Mouse (Mus musculus): ENCODE data around the gene Tshr. TPM values are rescaled to one million over a fixed set of nuclear protein-coding genes. Genes with fewer than 3 reads are reported as not detected.
"Not testable (repeated sequence)": the region's sequence is repeated elsewhere in the genome, so short reads cannot be mapped to it uniquely, and the experiment has no call there.

The Tshr gene
- 0.12 and 0.31 TPM in 2 replicates for polyA plus RNA-seq (2014; fragmentation: Nextera tagmentation; extraction: Ambion mirVana)

- peak within 1 kb of the TSS; percentile 68 for H3K9ac ChIP-seq (ENCODE audit: low read length)
- H3K27me3 ChIP-seq (ENCODE audit: control insufficient read depth, insufficient read depth, low read length) = no peaks in the 10 kb centered on the region
- DNase-seq (ENCODE audit: low spot score, missing footprints) (peak; percentile 98), ATAC-seq (ENCODE audit: low FRiP score) (peak; percentile 100)
- no peak within 1 kb of the TSS for H3K27ac ChIP-seq (ENCODE audit: low read depth, low read length)
- no peaks in the 10 kb centered on the region for H3K36me3 ChIP-seq (ENCODE audit: control insufficient read depth, insufficient read depth, low read length)
- no peaks in the 10 kb centered on the region for H3K9me3 ChIP-seq (ENCODE audit: control insufficient read depth, low read length)
- 2% methylated on average over 27 of the region's 27 CpGs for WGBS
- H3K4me1 ChIP-seq (ENCODE audit: control insufficient read depth, insufficient read depth, low read length) = no peaks in the 10 kb centered on the region
- peak within 1 kb of the TSS; percentile 65 for H3K4me3 ChIP-seq (ENCODE audit: low read depth, low read length)
- peak within 1 kb of the TSS; percentile 90 for H3K4me2 ChIP-seq
These were observed at the start of gene Tshr, which contains the start of gene Cep128 for GRCm38 (mm10) chr12:91384281-91385017. TSS of gene Tshr (plus strand) at chr12:91384563. TSS of gene Cep128 (minus strand) at chr12:91384409.

GRCm38 (mm10) chr12:91338656-91339055 is 45.7 kb upstream of the Tshr start:
- not testable (repeated sequence) for H3K27me3 ChIP-seq (ENCODE audit: control insufficient read depth, insufficient read depth, low read length); DNase-seq (ENCODE audit: low spot score, missing footprints); H3K27ac ChIP-seq (ENCODE audit: low read depth, low read length); H3K9ac ChIP-seq (ENCODE audit: low read length); H3K4me3 ChIP-seq (ENCODE audit: low read depth, low read length); ATAC-seq (ENCODE audit: low FRiP score); H3K36me3 ChIP-seq (ENCODE audit: control insufficient read depth, insufficient read depth, low read length); H3K9me3 ChIP-seq (ENCODE audit: control insufficient read depth, low read length); H3K4me1 ChIP-seq (ENCODE audit: control insufficient read depth, insufficient read depth, low read length); H3K4me2 ChIP-seq
- 97% methylated on average over 13 of the region's 13 CpGs for WGBS

DNA sequence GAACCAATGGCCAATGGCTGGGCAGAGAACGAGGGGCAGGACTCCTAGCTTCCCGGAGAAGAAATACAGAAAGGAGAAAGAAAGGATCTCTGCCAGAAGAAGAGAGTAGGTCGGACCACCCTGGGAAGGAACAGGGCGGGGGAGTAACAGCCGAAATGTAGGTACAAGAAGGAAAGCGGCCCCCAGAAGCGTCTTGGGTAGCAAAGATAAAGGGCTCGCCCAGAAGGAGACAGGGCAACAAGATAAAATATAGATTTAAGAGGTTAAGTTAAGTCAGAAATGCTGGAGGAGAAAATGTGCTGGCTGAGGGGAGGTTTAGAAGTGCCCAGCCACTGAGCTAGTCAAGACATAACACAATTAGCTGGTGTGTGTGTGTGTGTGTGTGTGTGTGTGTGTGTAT is 30.6 kb upstream of the Tshr start:
- 87% methylated on average over 8 of the region's 8 CpGs for WGBS
- H3K27me3 ChIP-seq (ENCODE audit: control insufficient read depth, insufficient read depth, low read length) = no peaks in the 10 kb centered on the region

DNA sequence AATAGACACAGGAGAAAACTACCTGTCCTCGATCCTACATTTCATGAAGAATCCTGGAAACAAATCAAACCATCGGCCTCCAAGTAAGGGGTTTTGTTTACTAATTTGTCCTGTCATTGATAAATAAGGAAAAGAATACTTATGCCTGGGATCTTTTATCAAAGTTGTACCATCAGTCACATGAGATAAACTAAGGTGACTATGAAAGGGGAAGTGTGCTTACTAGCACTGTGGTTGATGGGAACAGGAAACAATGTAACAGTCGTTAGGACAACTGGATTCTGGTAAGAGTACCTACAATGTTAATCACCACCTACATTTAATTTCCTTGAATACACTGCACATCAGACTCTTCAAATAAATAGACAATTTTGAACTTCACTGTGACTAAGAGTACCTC is 15.2 kb upstream of the Tshr start:
- no peak overlapping the region for H3K9ac ChIP-seq (ENCODE audit: low read length)
- H3K4me1 ChIP-seq (ENCODE audit: control insufficient read depth, insufficient read depth, low read length) = no peaks in the 10 kb centered on the region
- DNase-seq (ENCODE audit: low spot score, missing footprints) = no peak
- H3K36me3 ChIP-seq (ENCODE audit: control insufficient read depth, insufficient read depth, low read length) = peaks cover 2% of the 10 kb centered on the region; the same call in 1 of the 2 replicates
- no peak overlapping the region for H3K27ac ChIP-seq (ENCODE audit: low read depth, low read length)
- H3K9me3 ChIP-seq (ENCODE audit: control insufficient read depth, low read length) = no peaks in the 10 kb centered on the region; the same call in 1 of the 2 replicates
- H3K27me3 ChIP-seq (ENCODE audit: control insufficient read depth, insufficient read depth, low read length) = no peaks in the 10 kb centered on the region
- ATAC-seq (ENCODE audit: low FRiP score) = no peak
- WGBS = 96% methylated on average over 3 of the region's 3 CpGs
- no peak overlapping the region for H3K4me2 ChIP-seq
- no peak overlapping the region for H3K4me3 ChIP-seq (ENCODE audit: low read depth, low read length)

More for the DNA sequence above, 30.6 kb upstream of the Tshr start:
- Histone ChIP-seq H3K4me2 (no peak overlapping the region), H3K27ac (ENCODE audit: low read depth, low read length) (no peak overlapping the region), H3K9me3 (ENCODE audit: control insufficient read depth, low read length) (no peaks in the 10 kb centered on the region), H3K4me3 (ENCODE audit: low read depth, low read length) (no peak overlapping the region), H3K36me3 (ENCODE audit: control insufficient read depth, insufficient read depth, low read length) (no peaks in the 10 kb centered on the region), H3K4me1 (ENCODE audit: control insufficient read depth, insufficient read depth, low read length) (no peaks in the 10 kb centered on the region), H3K9ac (ENCODE audit: low read length) (no peak overlapping the region)
- no peak for DNase-seq (ENCODE audit: low spot score, missing footprints)
- ATAC-seq (ENCODE audit: low FRiP score) = no peak

DNA sequence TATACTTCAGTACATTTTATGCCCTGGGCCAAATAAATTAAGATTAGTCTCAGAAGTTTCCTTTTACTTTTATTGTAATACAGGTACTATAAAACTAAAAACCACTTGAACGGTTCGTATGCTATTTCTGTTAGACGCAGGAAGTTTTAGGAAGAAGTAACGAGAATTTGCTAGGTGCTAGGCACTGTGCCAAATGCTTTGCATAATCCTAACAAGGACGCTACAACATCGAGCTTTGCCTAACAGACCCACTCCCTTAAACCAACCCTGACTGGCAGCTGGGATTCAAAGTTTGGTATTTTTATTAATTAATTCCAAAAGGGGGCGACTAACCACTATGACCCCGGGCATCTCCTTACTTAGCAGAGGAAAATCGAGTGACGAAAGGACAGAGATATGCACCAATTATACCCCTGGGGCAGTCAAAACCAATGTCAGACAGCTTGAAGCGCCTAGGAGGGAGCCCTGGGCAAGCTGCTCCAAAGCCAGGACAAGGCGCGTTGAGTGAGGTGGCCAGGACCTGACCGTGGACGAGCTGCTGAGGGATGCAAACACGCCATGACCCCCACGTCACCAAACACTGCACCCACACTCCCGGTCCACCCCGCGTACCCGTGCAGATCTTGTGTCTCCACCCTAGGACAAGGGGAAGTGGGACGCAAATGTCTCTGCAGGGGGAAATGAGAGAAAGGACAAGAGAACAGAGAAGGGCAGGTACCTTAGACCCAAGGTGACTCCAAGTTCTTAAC is 673 bp upstream of the Tshr start:
- Histone ChIP-seq H3K27ac (ENCODE audit: low read depth, low read length) (no peak overlapping the region), H3K9me3 (ENCODE audit: control insufficient read depth, low read length) (no peaks in the 10 kb centered on the region), H3K9ac (ENCODE audit: low read length) (peak overlapping the region; percentile 68), H3K4me3 (ENCODE audit: low read depth, low read length) (peak overlapping the region; percentile 65), H3K4me2 (peak overlapping the region; percentile 90), H3K27me3 (ENCODE audit: control insufficient read depth, insufficient read depth, low read length) (no peaks in the 10 kb centered on the region), H3K4me1 (ENCODE audit: control insufficient read depth, insufficient read depth, low read length) (no peaks in the 10 kb centered on the region), H3K36me3 (ENCODE audit: control insufficient read depth, insufficient read depth, low read length) (no peaks in the 10 kb centered on the region)
- DNase-seq (ENCODE audit: low spot score, missing footprints) = peak; percentile 95
- peak; percentile 81 for ATAC-seq (ENCODE audit: low FRiP score)
- WGBS = 7% methylated on average over 22 of the region's 22 CpGs

GRCm38 (mm10) chr12:91400232-91401048 is 16.1 kb downstream of the Tshr start:
- no peaks in the 10 kb centered on the region for H3K36me3 ChIP-seq (ENCODE audit: control insufficient read depth, insufficient read depth, low read length)
- WGBS = 1% methylated on average over 36 of the region's 38 CpGs

GRCm38 (mm10) chr12:91401049-91401352 is 16.6 kb downstream of the Tshr start:
- Histone ChIP-seq H3K4me2 (peak overlapping the region; percentile 76), H3K27ac (ENCODE audit: low read depth, low read length) (no peak overlapping the region), H3K36me3 (ENCODE audit: control insufficient read depth, insufficient read depth, low read length) (no peaks in the 10 kb centered on the region), H3K4me1 (ENCODE audit: control insufficient read depth, insufficient read depth, low read length) (peaks cover 2% of the 10 kb centered on the region), H3K9ac (ENCODE audit: low read length) (peak overlapping the region; percentile 46), H3K27me3 (ENCODE audit: control insufficient read depth, insufficient read depth, low read length) (peaks cover 6% of the 10 kb centered on the region; the same call in 1 of the 2 replicates), H3K4me3 (ENCODE audit: low read depth, low read length) (peak overlapping the region; percentile 45), H3K9me3 (ENCODE audit: control insufficient read depth, low read length) (no peaks in the 10 kb centered on the region)
- ATAC-seq (ENCODE audit: low FRiP score) (no peak), DNase-seq (ENCODE audit: low spot score, missing footprints) (no peak)
- WGBS = 3% methylated on average over 12 of the region's 12 CpGs

More at GRCm38 (mm10) chr12:91400232-91401048, 16.1 kb downstream of the Tshr start:
- Histone ChIP-seq H3K4me3 (ENCODE audit: low read depth, low read length) (peak overlapping the region; percentile 45), H3K4me2 (peak overlapping the region; percentile 76), H3K4me1 (ENCODE audit: control insufficient read depth, insufficient read depth, low read length) (peaks cover 2% of the 10 kb centered on the region), H3K27me3 (ENCODE audit: control insufficient read depth, insufficient read depth, low read length) (peaks cover 6% of the 10 kb centered on the region; the same call in 1 of the 2 replicates), H3K27ac (ENCODE audit: low read depth, low read length) (no peak overlapping the region), H3K9ac (ENCODE audit: low read length) (peak overlapping the region; percentile 46), H3K9me3 (ENCODE audit: control insufficient read depth, low read length) (no peaks in the 10 kb centered on the region)
- peak; percentile 93 for ATAC-seq (ENCODE audit: low FRiP score)
- peak; percentile 96 for DNase-seq (ENCODE audit: low spot score, missing footprints)

DNA sequence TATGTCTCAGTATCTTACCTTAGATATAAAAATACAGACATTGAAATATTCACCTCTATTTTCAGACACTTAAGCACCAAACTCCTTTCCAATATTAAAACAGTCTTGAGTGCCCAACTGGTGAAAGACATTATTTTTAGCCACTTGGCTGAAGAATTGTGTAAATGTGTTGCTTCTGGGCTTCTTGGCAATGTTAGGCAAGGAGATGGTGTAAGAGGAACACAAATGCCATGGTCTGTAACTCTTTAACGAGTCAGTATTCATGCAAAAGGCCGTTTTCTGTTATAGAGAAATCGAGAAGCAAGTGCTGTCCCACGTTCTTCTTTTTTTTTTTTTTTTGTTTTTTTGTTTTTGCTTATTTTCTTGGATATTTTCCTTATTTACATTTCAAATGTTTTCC is 25.9 kb downstream of the Tshr start:
- Histone ChIP-seq H3K36me3 (ENCODE audit: control insufficient read depth, insufficient read depth, low read length) (no peaks in the 10 kb centered on the region), H3K4me1 (ENCODE audit: control insufficient read depth, insufficient read depth, low read length) (no peaks in the 10 kb centered on the region), H3K4me3 (ENCODE audit: low read depth, low read length) (no peak overlapping the region), H3K27me3 (ENCODE audit: control insufficient read depth, insufficient read depth, low read length) (no peaks in the 10 kb centered on the region), H3K9ac (ENCODE audit: low read length) (no peak overlapping the region), H3K4me2 (no peak overlapping the region), H3K27ac (ENCODE audit: low read depth, low read length) (no peak overlapping the region), H3K9me3 (ENCODE audit: control insufficient read depth, low read length) (no peaks in the 10 kb centered on the region)
- WGBS = 89% methylated on average over 4 of the region's 4 CpGs
- no peak for ATAC-seq (ENCODE audit: low FRiP score)
- DNase-seq (ENCODE audit: low spot score, missing footprints) = no peak
